Mouse (Mus musculus) small intestine, adult 2 months (tissue): ENCODE measurements around the gene Kcns1. TPM values are rescaled to one million over a fixed set of nuclear protein-coding genes. Genes with fewer than 3 reads are reported as not detected.
"Not testable (repeated sequence)": the region's sequence is repeated elsewhere in the genome, so short reads cannot be mapped to it uniquely, and the experiment has no call there.

Source experiments
- H3K27ac ChIP-seq: fragments of 200-500 bp; 2 replicates; pipeline ENCODE4 v1.5.1; 2012; ENCODE audit warnings: low read depth, low read length, control low read depth, inconsistent platforms; ENCODE audit not compliant: insufficient read depth
- H3K27me3 ChIP-seq: fragments of 200-500 bp; 2 replicates; pipeline ENCODE4 v1.6.1; 2012; ENCODE audit warnings: mild to moderate bottlenecking, moderate library complexity, low read length, inconsistent platforms; ENCODE audit not compliant: control insufficient read depth, insufficient read depth
- H3K36me3 ChIP-seq: fragments of 200-500 bp; 2 replicates; pipeline ENCODE4 v1.6.1; 2012; ENCODE audit warnings: mild to moderate bottlenecking, low read length, control low read depth, inconsistent platforms; ENCODE audit not compliant: control insufficient read depth, insufficient read depth
- H3K4me1 ChIP-seq: fragments of 200-500 bp; 2 replicates; pipeline ENCODE4 v1.6.1; 2012; ENCODE audit warnings: low read length, inconsistent platforms, mixed read lengths; ENCODE audit not compliant: control insufficient read depth, insufficient read depth, insufficient read length
- H3K4me3 ChIP-seq: fragments of 200-500 bp; 2 replicates; pipeline ENCODE4 v1.5.1; 2012; ENCODE audit warnings: low read depth, mild to moderate bottlenecking, control low read depth, inconsistent platforms, low read length, moderate library complexity
- CTCF ChIP-seq: fragments of 200-500 bp; IDR thresholded peaks from 2 replicates; pipeline ENCODE4 v1.5.1; 2012; ENCODE audit warnings: low read depth, mild to moderate bottlenecking, control low read depth, inconsistent platforms, low read length, moderate library complexity, mixed read lengths; ENCODE audit not compliant: insufficient replicate concordance, insufficient read length; ENCODE audit errors: extremely low read depth
- POLR2A ChIP-seq: fragments of 200-500 bp; IDR thresholded peaks from 2 replicates; pipeline ENCODE4 v1.6.1; 2012; ENCODE audit warnings: low read depth, mild to moderate bottlenecking, control low read depth, inconsistent platforms, low read length, moderate library complexity
- WGBS: fragments of 180-500 bp; shearing (Covaris S2); methylation state at CpG from one replicate; pipeline ENCODE4 v1.1.7; 2018; 5-methylcytosine and 5-hydroxymethylcytosine counted together
- polyA plus RNA-seq: library from polyadenylated mRNA; depleted of rRNA; stranded (reverse); fragments of >200 nt; gene quantifications from 2 replicates; pipeline ENCODE4 v1.2.3, GENCODE M21; 2012; rRNA removed

Kcns1 gene
- polyA plus RNA-seq = 0.06 and 0.25 TPM in 2 replicates

DNA sequence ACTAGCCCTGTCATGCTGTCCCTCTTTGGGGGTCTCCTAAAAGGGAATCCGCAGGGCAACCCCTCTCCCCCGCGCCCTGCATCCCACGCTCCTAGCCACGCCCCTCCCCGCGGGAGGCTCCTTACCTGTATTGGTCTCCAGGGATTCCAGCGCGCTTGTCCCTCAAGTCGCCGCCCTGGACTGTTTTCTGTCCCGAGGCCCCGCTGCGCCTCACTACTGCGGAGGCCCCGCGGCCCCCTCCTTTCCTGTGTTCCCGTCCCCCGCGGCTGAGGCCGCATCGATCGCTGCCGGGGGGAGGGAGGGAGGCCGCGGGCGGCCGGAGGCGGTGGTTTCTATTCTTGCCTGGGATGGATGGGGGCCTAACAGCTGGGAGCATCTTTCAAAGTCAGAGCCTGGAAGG is at the start of gene Kcns1:
Kcns1 (minus strand) TSS at position 212 of the 400 bp plus-strand sequence.
- WGBS = under 1% methylated on average over 29 of the region's 29 CpGs

DNA sequence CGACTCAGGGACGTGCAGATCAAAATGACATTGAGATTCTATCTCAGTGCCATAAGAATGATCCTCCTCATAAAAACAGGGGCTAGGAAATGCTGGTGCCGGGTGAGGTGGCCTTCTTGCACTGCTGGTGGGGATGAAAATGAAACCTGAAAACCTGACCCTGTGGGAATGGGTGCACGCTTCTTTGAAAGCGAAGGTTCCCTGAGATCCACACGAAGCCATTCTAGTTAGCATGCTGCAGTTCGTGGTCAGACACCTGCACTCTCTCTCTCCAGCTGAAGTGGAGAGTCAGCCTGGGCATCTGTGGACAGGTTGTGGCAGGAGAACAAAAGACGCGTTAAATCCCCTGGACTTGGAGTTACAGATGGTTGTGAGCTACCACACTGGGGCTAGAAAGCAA is 48.4 kb upstream of the Kcns1 start:
- H3K27me3 ChIP-seq = no peaks in the 10 kb centered on the region
- no peak for TF ChIP-seq POLR2A
- TF ChIP-seq CTCF = no peak
- no peaks in the 10 kb centered on the region for H3K36me3 ChIP-seq
- H3K4me3 ChIP-seq = no peak overlapping the region
- H3K27ac ChIP-seq = no peak overlapping the region
- H3K4me1 ChIP-seq = no peaks in the 10 kb centered on the region
- 83% methylated on average over 9 of the region's 9 CpGs for WGBS

More for the DNA sequence above, at the start of gene Kcns1:
- H3K27me3 ChIP-seq = peaks cover 43% of the 10 kb centered on the region
- H3K4me3 ChIP-seq = no peak within 1 kb of the TSS
- H3K36me3 ChIP-seq = no peaks in the 10 kb centered on the region
- H3K27ac ChIP-seq = no peak within 1 kb of the TSS
- TF ChIP-seq POLR2A = no peak
- no peak for TF ChIP-seq CTCF
- H3K4me1 ChIP-seq = peaks cover 4% of the 10 kb centered on the region; the same call in 1 of the 2 replicates

DNA sequence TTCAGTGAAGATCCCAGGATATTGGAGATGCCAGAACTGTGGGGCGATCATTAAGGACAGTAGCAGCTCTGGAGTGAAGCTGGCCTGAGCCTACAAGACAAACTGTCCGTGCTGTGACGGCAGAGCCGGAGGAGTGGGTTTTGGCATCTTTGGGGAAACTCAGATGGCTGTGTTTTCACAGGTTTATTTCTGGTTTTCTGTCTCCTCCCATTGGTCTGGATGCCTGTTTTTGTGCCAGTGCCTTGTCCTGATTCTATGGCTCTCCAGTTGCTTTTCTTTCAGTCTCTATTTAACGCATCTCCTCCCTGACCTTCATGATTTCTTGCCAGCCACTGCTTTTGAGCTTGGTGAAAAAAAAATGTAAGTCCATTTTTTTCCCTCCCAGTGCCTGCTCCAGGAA is 41.8 kb upstream of the Kcns1 start:
- 90% methylated on average over 5 of the region's 5 CpGs for WGBS
- TF ChIP-seq POLR2A (no peak), CTCF (no peak)
- no peaks in the 10 kb centered on the region for H3K4me1 ChIP-seq
- H3K27ac ChIP-seq = no peak overlapping the region
- no peaks in the 10 kb centered on the region for H3K27me3 ChIP-seq
- H3K36me3 ChIP-seq = no peaks in the 10 kb centered on the region
- H3K4me3 ChIP-seq = no peak overlapping the region

DNA sequence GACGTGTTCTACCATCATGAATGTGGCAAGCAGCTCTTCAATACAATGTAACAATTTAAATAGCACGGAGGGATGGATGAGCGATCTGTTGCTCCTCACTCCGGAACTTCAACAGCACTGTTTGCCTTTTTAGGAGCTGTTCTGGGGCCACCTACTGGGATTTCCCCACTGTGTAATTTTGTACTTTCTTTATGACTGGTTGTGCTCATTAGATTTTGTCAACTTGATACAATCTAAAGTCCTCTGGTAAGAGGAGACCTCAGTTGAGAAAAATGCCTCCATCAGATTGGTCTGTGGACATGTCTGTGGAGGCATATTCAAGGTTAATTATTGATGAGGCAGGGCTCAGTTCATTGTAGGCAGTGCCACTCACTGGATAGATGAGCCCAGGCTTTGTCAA is 40.0 kb upstream of the Kcns1 start:
- Histone ChIP-seq H3K27ac (no peak overlapping the region), H3K27me3 (no peaks in the 10 kb centered on the region), H3K36me3 (no peaks in the 10 kb centered on the region), H3K4me3 (no peak overlapping the region), H3K4me1 (no peaks in the 10 kb centered on the region)
- no peak for TF ChIP-seq POLR2A
- TF ChIP-seq CTCF = no peak
- WGBS = 84% methylated on average over 4 of the region's 4 CpGs

DNA sequence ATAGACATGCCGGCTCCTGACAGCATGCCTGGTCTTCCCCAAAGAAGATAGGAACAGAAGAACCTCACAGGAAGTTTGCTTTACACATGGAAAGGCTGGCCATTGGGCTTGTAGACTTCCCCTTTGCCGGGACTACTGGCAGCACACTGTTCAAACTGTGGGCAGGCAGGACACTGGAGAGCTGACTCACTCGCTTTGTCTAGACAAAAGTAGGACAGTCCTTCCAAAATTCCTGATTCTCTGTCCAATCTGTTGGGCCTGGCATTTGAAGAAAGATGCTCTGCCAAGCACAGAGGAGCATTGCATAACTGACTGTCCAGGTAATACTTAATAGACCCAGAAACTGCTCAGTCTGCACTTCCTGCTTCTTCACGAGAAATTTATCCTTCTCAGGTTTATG is 35.8 kb upstream of the Kcns1 start:
- H3K27me3 ChIP-seq = no peaks in the 10 kb centered on the region
- no peaks in the 10 kb centered on the region for H3K36me3 ChIP-seq
- no peak for TF ChIP-seq POLR2A
- no peak for TF ChIP-seq CTCF
- H3K27ac ChIP-seq = no peak overlapping the region
- no peaks in the 10 kb centered on the region for H3K4me1 ChIP-seq
- WGBS = 56% methylated on average over 4 of the region's 4 CpGs
- no peak overlapping the region for H3K4me3 ChIP-seq

DNA sequence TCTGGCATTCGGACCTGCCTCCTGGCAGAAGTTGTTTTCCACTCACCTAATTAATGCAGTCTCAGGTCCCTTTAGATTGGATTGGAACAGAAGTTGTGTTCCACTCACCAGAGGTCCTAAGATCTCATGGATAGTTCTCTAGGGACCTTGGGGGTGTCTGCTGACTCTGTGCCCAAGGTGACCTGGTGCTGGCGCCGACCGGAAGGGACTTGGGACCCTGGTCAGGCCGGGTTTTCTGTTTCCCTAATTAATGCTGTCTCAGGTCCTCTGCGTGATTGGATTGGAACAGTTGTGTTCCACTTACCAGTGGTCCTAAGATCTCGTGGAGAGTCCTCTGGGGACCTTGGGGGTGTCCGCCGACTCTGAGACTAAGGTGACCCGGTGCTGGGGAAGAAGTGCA is 35.1 kb upstream of the Kcns1 start:
- WGBS = 90% methylated on average over 10 of the region's 10 CpGs
- not testable (repeated sequence) for H3K27ac ChIP-seq

DNA sequence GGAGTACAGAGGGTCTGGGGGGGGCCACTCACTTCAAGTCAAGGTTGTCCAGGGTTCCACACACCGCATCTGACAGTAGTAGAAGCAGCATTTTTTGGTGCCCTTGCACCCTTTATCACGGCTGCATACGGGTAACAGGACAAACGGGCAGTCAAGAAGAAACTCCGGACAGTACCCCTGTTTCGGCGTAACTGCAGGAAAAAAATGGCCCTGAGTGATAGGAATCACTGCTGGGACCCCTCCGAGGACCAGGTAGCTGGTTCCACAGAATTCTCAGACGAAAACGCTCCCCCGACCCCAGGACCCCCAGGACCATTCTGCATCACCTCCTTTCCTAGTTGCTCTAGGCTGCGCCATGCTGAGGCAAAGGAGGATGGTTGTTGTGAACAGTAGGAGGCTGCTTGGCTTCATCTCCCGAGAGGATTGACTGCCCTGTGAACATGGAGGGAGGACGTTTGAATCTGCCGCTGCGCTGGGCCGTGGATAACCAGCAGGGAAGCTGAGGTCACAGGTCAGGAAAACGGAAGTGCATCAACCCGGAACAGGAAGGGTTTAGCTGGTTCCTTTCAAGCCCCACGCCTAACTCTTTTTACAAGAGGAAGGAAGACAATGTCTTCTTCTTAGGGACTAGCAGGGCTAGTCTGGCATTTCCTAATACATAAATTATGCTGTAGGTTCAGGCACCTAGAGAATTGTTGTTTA is 28.9 kb upstream of the Kcns1 start, which contains the start of gene Wfdc15a:
Wfdc15a (minus strand) TSS at position 505 of the 702 bp plus-strand sequence.
- WGBS = 78% methylated on average over 20 of the region's 20 CpGs
- Histone ChIP-seq H3K27ac (no peak within 1 kb of the TSS), H3K27me3 (no peaks in the 10 kb centered on the region), H3K36me3 (no peaks in the 10 kb centered on the region), H3K4me3 (no peak within 1 kb of the TSS), H3K4me1 (no peaks in the 10 kb centered on the region)
- TF ChIP-seq CTCF (no peak), POLR2A (no peak)

More for the DNA sequence above, 35.1 kb upstream of the Kcns1 start:
- not testable (repeated sequence) for H3K36me3 ChIP-seq, H3K4me3 ChIP-seq, H3K4me1 ChIP-seq, H3K27me3 ChIP-seq
